In the genomic region with DNA sequence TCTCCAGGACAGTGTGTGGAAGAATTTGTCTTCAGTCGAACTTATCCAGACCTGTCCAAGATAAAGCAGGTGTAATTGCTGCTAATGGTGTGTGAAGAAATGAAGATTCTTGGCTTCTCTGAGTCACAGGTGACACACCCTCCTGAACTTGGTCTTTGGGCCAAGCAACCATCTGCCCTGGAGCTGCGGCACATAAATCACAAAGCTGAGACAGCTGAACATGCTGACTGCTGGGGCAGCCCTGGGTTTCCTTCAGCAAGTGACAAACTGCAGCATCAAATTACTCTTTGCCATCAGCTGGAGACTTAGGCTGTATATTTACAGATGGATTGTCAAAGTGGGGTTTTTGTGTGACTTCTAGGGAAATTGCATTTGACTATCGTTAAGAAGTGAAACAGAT, we compare ENCODE assay signal across 23 mouse cellular contexts.
DNase-seq lines count a peak whose midpoint lies in the region; ATAC-seq lines count a peak whose summit lies in the region.
"Had no signal": no experiment of that assay in that cellular context is flagged by ENCODE, and none has a peak within 500 bp of the region (broad histone marks: within the 10 kb centered on the region; RNA-seq: fewer than 3 reads in every experiment).

No protein-coding gene starts in this region.

- ATAC-seq in neural tube, embryonic 15.5 days (ENCODE audit: low FRiP score): no peak
- no peak for ATAC-seq in midbrain, embryonic 15.5 days (replicated peaks)
- ATAC-seq: CD4-positive, CD25-positive, alpha-beta regulatory T cell, adult 4 months; forebrain, embryonic 15.5 days; inflammation-experienced regulatory T-cells, adult 6 months; lung, postnatal 0 days had no signal

- H3K27ac ChIP-seq in neural tube, embryonic 15.5 days (replicated peaks): no peak overlapping the region
- no peak overlapping the region for H3K27ac ChIP-seq in midbrain, embryonic 15.5 days
- H3K27ac ChIP-seq: forebrain, embryonic 15.5 days; heart, embryonic 15.5 days; hindbrain, embryonic 14.5 days; kidney, postnatal 0 days; midbrain, embryonic 12.5 days; neural tube, embryonic 12.5 days; stomach, embryonic 15.5 days had no signal

- H3K9me3 ChIP-seq in neural tube, embryonic 15.5 days (replicated peaks): no peaks in the 10 kb centered on the region
- H3K9me3 ChIP-seq in midbrain, embryonic 15.5 days: no peaks in the 10 kb centered on the region
- H3K9me3 ChIP-seq: forebrain, embryonic 15.5 days; heart, embryonic 15.5 days; midbrain, embryonic 12.5 days; neural tube, embryonic 12.5 days; stomach, embryonic 15.5 days had no signal

- H3K4me2 ChIP-seq in neural tube, embryonic 15.5 days: no peak overlapping the region
- no peak overlapping the region for H3K4me2 ChIP-seq in midbrain, embryonic 15.5 days
- H3K4me2 ChIP-seq: forebrain, embryonic 15.5 days; heart, embryonic 15.5 days; hindbrain, embryonic 14.5 days; midbrain, embryonic 12.5 days; neural tube, embryonic 12.5 days; stomach, embryonic 15.5 days had no signal

- H3K36me3 ChIP-seq in neural tube, embryonic 15.5 days: no peaks in the 10 kb centered on the region
- H3K36me3 ChIP-seq in midbrain, embryonic 15.5 days (replicated peaks): no peaks in the 10 kb centered on the region
- H3K36me3 ChIP-seq: forebrain, embryonic 15.5 days; heart, embryonic 15.5 days; midbrain, embryonic 12.5 days; neural tube, embryonic 12.5 days; stomach, embryonic 15.5 days had no signal

- 79% methylated on average over 3 of the region's 3 CpGs for WGBS in neural tube, embryonic 15.5 days
- 79% methylated on average over 3 of the region's 3 CpGs for whole genome bisulfite sequencing in midbrain, embryonic 15.5 days

- no peak overlapping the region for H3K4me3 ChIP-seq in neural tube, embryonic 15.5 days (replicated peaks)
- no peak overlapping the region for H3K4me3 ChIP-seq in midbrain, embryonic 15.5 days
- H3K4me3 ChIP-seq: forebrain, embryonic 15.5 days; heart, embryonic 15.5 days; midbrain, embryonic 12.5 days; neural tube, embryonic 12.5 days; stomach, embryonic 15.5 days had no signal

- DNase-seq in embryo, embryonic 10 days (ENCODE audit: low spot score): peak; percentile 25
- DNase-seq in embryo, embryonic 9.5 days (ENCODE audit: extremely low spot score): no peak
- DNase-seq in neural tube, embryonic 10.5 days (ENCODE audit: extremely low spot score, low spot score): peak; percentile 31
- DNase-seq in mesoderm, embryonic 11.5 days (ENCODE audit: low read depth, low spot score): peak; percentile 58
- DNase-seq in heart, adult 18-20 months: no peak
- DNase-seq: adrenal gland, postnatal 14 days; cerebellum, adult 9-10 months; heart, postnatal 4 days; kidney, adult 18-20 months; left cerebral cortex, postnatal 4 days; thymus, postnatal 25 days had no signal

- H3K4me1 ChIP-seq in neural tube, embryonic 15.5 days: 0 out of 2 replicates have a peak, but pooled peaks cover 1% of the 10 kb centered on the region
- H3K4me1 ChIP-seq in midbrain, embryonic 15.5 days: no peaks in the 10 kb centered on the region
- H3K4me1 ChIP-seq: forebrain, embryonic 15.5 days; heart, embryonic 15.5 days; midbrain, embryonic 12.5 days; neural tube, embryonic 12.5 days; stomach, embryonic 15.5 days had no signal

- no peak overlapping the region for H3K9ac ChIP-seq in neural tube, embryonic 15.5 days (replicated peaks)
- H3K9ac ChIP-seq in midbrain, embryonic 15.5 days: no peak overlapping the region
- H3K9ac ChIP-seq: forebrain, embryonic 15.5 days; heart, embryonic 15.5 days; hindbrain, embryonic 14.5 days; midbrain, embryonic 12.5 days; neural tube, embryonic 12.5 days; stomach, embryonic 15.5 days had no signal

- H3K27me3 ChIP-seq in neural tube, embryonic 15.5 days (replicated peaks): no peaks in the 10 kb centered on the region
- H3K27me3 ChIP-seq in midbrain, embryonic 15.5 days (replicated peaks): no peaks in the 10 kb centered on the region
- H3K27me3 ChIP-seq: forebrain, embryonic 15.5 days; heart, embryonic 15.5 days; midbrain, embryonic 12.5 days; neural tube, embryonic 12.5 days; stomach, embryonic 15.5 days had no signal

Comparison
In these comparisons a context has a peak if more than half of its experiments do, and no peak if none do; other contexts are left out.
1. DNase-seq: peak in embryo, embryonic 10 days (single experiment), neural tube, embryonic 10.5 days (single experiment) and mesoderm, embryonic 11.5 days (single experiment); none in embryo, embryonic 9.5 days (single experiment) and heart, adult 18-20 months (0 of 2).